Mouse (Mus musculus) ovary, postnatal 14 days (tissue): ENCODE results near the gene Tnik.

Experiments used
- DNase-seq: peaks from one replicate; pipeline ENCODE4 v3.0.0; 2022; ENCODE audit warnings: low spot score

Tnik gene

GRCm38 (mm10) chr3:28718521-28718920 is 455.5 kb downstream of the Tnik start:
- no peak for DNase-seq

- no peak for DNase-seq
These were observed 458.2 kb downstream of the Tnik start for GRCm38 (mm10) chr3:28721218-28721617.

GRCm38 (mm10) chr3:28721838-28722237 is 458.8 kb downstream of the Tnik start:
- no peak for DNase-seq

- DNase-seq: no peak
These were observed 459.5 kb downstream of the Tnik start for GRCm38 (mm10) chr3:28722531-28722930.

GRCm38 (mm10) chr3:28723534-28723933 is 460.5 kb downstream of the Tnik start:
- no peak for DNase-seq

GRCm38 (mm10) chr3:28725203-28725602 is 462.2 kb downstream of the Tnik start:
- no peak for DNase-seq
